Mouse (Mus musculus) spleen, adult 2 months (tissue): ENCODE data around the gene Mamdc2.

Experiments used
- CTCF ChIP-seq: fragments of 200-500 bp; IDR thresholded peaks from 2 replicates; pipeline ENCODE4 v1.5.1; 2011; ENCODE audit warnings: mild to moderate bottlenecking, inconsistent platforms; ENCODE audit not compliant: insufficient read depth, insufficient read length, insufficient replicate concordance; ENCODE audit errors: extremely low read depth
- POLR2A ChIP-seq: fragments of 200-500 bp; IDR thresholded peaks from 2 replicates; pipeline ENCODE4 v1.6.1; 2011; ENCODE audit warnings: low read depth, low read length, inconsistent platforms

GRCm38 (mm10) chr19:23492663-23493062 lies 44.4 kb upstream of the Mamdc2 start:
- TF ChIP-seq CTCF: no peak
- TF ChIP-seq POLR2A: no peak
